Mouse (Mus musculus): Measurements from ENCODE around the gene Fubp1. TPM values are rescaled to one million over a fixed set of nuclear protein-coding genes. Genes with fewer than 3 reads are reported as not detected.

Fubp1 gene
- polyA plus RNA-seq, 1 experiment, result 284 TPM

DNA sequence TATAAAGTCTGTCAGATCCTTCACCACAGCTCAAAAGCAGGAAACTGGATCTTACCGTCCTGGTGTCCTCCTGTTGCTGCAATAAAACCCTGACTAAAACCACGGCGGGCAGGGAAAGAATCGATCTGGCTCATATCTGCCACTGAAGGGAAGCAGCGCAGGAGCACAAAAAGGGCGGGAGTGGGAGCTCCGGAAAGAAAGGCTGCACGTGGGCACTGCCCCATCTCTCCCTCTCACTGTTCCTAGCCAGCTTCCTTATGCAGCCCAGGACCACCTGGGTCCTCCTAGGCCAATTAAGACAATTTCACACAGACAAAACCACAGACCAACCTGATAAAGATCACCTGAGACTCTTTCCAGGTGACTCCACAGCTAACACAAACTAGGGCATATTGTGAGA, 51.2 kb downstream of the Fubp1 start:
- Histone ChIP-seq H3K4me3 (ENCODE audit: insufficient read depth, low read depth, low read length) (no peak overlapping the region), H3K4me1 (ENCODE audit: control insufficient read depth, insufficient read depth, low read length) (peaks cover 14% of the 10 kb centered on the region), H3K27ac (ENCODE audit: insufficient read depth, low read depth, low read length) (no peak overlapping the region)
- TF ChIP-seq CTCF (IDR thresholded peaks at IDR 0.05; ENCODE audit: insufficient read depth, low read depth, low read length) (no peak), POLR2A (IDR thresholded peaks at IDR 0.05; ENCODE audit: insufficient read depth, low read depth, low read length) (no peak)
- WGBS, result 68% methylated on average over 8 of the region's 8 CpGs

DNA sequence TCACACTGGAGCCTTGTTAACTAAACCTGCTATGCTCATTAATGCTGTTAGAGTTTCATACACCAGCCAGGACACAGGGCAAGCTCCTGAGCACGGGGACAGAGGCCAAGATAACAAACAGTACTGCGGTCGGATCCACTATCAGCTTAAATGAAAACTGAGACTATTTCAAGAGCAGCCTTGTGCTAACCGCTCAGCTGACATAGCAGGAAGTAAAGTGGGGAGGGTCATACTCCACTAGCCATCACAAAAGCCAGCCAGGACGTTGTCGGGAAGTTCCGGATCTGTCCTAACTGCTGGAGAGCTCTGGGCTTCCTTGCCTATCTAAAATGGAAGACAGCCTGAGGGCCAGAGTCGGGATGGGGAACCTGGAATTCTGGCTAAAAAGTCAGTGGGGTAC, 51.7 kb downstream of the Fubp1 start:
- no peak overlapping the region for H3K27ac ChIP-seq (ENCODE audit: insufficient read depth, low read depth, low read length)
- TF ChIP-seq CTCF (IDR thresholded peaks at IDR 0.05; ENCODE audit: insufficient read depth, low read depth, low read length) (no peak), POLR2A (IDR thresholded peaks at IDR 0.05; ENCODE audit: insufficient read depth, low read depth, low read length) (no peak)
- no peak overlapping the region for H3K4me3 ChIP-seq (ENCODE audit: insufficient read depth, low read depth, low read length)
- WGBS, result 45% methylated on average over 8 of the region's 8 CpGs
- H3K4me1 ChIP-seq (ENCODE audit: control insufficient read depth, insufficient read depth, low read length), result peaks cover 14% of the 10 kb centered on the region

DNA sequence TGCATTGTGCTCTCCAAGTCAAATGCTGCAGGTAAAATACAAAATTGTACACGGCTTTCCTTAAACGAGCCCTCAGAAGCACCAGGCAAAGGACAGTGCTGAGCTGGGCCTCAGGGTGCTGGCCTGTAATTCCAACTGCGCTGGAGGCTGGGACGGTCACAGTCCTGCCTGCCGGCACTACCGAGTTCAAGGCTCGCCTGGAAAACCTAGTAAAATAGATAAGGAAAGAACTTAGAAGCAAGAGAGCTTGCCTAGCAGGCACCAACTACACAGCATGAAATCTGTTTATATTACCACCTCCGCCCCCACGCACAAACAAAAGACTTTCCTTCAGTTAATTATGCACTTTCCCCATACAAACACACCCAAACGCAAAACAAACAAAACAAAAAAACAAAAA, 54.2 kb downstream of the Fubp1 start:
- TF ChIP-seq CTCF (IDR thresholded peaks at IDR 0.05; ENCODE audit: insufficient read depth, low read depth, low read length) (no peak), POLR2A (IDR thresholded peaks at IDR 0.05; ENCODE audit: insufficient read depth, low read depth, low read length) (no peak)
- Histone ChIP-seq H3K4me1 (ENCODE audit: control insufficient read depth, insufficient read depth, low read length) (peaks cover 14% of the 10 kb centered on the region), H3K27ac (ENCODE audit: insufficient read depth, low read depth, low read length) (no peak overlapping the region), H3K4me3 (ENCODE audit: insufficient read depth, low read depth, low read length) (no peak overlapping the region)
- WGBS, result 56% methylated on average over 10 of the region's 10 CpGs

DNA sequence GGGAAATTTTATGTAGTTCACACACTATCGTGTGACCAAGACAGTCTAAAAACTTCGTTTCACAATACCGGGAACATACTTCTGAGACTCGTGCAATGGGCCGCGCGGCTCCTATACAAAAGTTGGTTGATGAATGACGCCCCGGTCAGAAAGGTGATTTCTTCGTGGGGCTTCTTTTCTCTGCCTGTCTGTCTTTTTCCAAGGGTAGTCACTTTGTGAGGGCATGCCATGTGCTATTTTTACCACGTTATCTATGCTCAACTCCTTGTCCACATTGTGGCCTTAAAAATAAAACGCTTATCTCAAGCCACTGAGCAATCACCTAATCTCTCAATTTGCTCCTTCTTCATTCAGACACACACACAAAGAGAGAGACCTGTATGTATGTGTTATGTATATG, 54.6 kb downstream of the Fubp1 start:
- 51% methylated on average over 12 of the region's 12 CpGs for WGBS
- Histone ChIP-seq H3K4me3 (ENCODE audit: insufficient read depth, low read depth, low read length) (no peak overlapping the region), H3K4me1 (ENCODE audit: control insufficient read depth, insufficient read depth, low read length) (peaks cover 14% of the 10 kb centered on the region), H3K27ac (ENCODE audit: insufficient read depth, low read depth, low read length) (no peak overlapping the region)
- TF ChIP-seq CTCF (IDR thresholded peaks at IDR 0.05; ENCODE audit: insufficient read depth, low read depth, low read length), result no peak
- no peak for TF ChIP-seq POLR2A (IDR thresholded peaks at IDR 0.05; ENCODE audit: insufficient read depth, low read depth, low read length)

DNA sequence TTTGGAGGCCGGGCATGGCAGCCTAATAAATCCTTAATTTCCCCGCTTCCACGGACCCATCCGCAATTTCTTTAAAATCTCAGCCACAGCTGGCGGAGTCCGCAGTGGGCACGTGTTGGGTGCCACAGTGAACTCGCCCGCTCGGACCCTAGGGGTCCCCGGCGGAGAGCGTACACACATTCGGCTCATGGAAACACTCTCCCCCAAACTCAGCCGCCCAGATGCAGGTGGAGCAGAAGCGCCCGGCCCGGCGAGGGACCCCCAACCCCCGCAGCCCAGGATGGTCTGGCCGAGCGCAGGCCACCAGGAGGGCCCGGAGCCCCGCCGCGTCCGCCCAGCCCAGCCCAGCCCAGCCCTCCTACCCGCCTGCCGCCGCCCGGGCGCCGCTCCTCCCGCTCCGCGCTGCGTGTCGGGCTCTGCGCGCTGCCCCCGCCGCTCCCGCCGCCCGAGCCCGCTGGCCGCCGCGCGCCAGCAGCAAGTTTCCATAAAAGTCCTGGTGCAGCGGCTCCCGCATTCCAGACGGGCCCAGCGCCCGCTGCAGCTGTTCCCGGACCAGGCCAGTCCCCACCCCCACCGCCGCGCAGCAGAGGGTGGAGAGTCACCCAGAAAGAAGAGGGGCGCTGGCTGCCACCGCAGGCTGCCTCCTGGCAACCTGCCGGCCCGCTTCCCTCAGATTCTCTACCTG, 55.3 kb downstream of the Fubp1 start:
- Histone ChIP-seq H3K27ac (ENCODE audit: insufficient read depth, low read depth, low read length) (no peak overlapping the region), H3K4me1 (ENCODE audit: control insufficient read depth, insufficient read depth, low read length) (peaks cover 14% of the 10 kb centered on the region), H3K4me3 (ENCODE audit: insufficient read depth, low read depth, low read length) (peak overlapping the region; percentile 51)
- TF ChIP-seq POLR2A (IDR thresholded peaks at IDR 0.05; ENCODE audit: insufficient read depth, low read depth, low read length) (no peak), CTCF (IDR thresholded peaks at IDR 0.05; ENCODE audit: insufficient read depth, low read depth, low read length) (no peak)
- 1% methylated on average over 63 of the region's 63 CpGs for WGBS

DNA sequence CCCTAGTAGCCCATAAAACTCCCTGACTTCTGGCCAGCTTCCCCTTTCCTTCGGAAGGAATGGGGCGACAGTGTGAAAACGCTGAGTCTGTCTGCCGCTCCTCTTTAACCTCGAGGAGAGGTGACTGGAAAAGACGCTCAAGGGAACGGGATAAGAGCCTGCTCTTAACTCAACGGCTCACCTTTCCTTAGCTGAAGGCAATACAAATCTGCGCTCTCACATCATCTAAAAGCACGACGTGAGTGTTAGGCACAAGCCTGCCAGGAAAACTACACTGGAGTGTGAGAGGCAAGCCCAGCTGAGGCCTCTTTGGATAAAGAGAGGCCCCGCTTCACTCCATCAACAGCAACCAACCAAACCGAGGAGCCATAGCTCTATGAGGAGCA, 55.8 kb downstream of the Fubp1 start, which contains the start of gene Nexn:
Gene Nexn (minus strand): TSS at position 315 of the 386 bp plus-strand sequence.
- Histone ChIP-seq H3K27ac (ENCODE audit: insufficient read depth, low read depth, low read length) (no peak within 1 kb of the TSS), H3K4me1 (ENCODE audit: control insufficient read depth, insufficient read depth, low read length) (peaks cover 14% of the 10 kb centered on the region), H3K4me3 (ENCODE audit: insufficient read depth, low read depth, low read length) (peak within 1 kb of the TSS; percentile 51)
- WGBS, result 16% methylated on average over 13 of the region's 13 CpGs
- TF ChIP-seq CTCF (IDR thresholded peaks at IDR 0.05; ENCODE audit: insufficient read depth, low read depth, low read length) (no peak), POLR2A (IDR thresholded peaks at IDR 0.05; ENCODE audit: insufficient read depth, low read depth, low read length) (no peak)

DNA sequence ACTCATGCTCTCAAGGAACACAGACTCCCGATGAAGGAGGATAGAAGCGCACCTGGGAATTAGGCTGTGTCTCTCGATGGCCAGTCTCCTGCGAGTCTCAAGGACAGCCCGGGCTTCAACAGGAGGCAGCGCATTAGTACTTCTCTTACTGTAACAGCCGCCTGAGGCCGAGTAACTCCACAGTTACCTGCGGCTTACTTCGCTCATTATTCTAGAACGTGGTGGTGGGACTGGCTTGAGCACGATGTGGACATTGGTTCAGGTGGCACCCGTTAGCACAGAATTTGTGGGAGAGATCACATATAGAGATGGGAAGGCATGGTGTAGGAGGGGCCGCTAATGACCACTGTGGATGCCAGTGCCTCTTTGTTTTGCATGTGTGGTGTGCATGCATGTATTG, 57.9 kb downstream of the Fubp1 start:
- Histone ChIP-seq H3K27ac (ENCODE audit: insufficient read depth, low read depth, low read length) (no peak overlapping the region), H3K4me3 (ENCODE audit: insufficient read depth, low read depth, low read length) (no peak overlapping the region), H3K4me1 (ENCODE audit: control insufficient read depth, insufficient read depth, low read length) (peaks cover 14% of the 10 kb centered on the region)
- 95% methylated on average over 14 of the region's 14 CpGs for WGBS
- TF ChIP-seq POLR2A (IDR thresholded peaks at IDR 0.05; ENCODE audit: insufficient read depth, low read depth, low read length) (no peak), CTCF (IDR thresholded peaks at IDR 0.05; ENCODE audit: insufficient read depth, low read depth, low read length) (no peak)

DNA sequence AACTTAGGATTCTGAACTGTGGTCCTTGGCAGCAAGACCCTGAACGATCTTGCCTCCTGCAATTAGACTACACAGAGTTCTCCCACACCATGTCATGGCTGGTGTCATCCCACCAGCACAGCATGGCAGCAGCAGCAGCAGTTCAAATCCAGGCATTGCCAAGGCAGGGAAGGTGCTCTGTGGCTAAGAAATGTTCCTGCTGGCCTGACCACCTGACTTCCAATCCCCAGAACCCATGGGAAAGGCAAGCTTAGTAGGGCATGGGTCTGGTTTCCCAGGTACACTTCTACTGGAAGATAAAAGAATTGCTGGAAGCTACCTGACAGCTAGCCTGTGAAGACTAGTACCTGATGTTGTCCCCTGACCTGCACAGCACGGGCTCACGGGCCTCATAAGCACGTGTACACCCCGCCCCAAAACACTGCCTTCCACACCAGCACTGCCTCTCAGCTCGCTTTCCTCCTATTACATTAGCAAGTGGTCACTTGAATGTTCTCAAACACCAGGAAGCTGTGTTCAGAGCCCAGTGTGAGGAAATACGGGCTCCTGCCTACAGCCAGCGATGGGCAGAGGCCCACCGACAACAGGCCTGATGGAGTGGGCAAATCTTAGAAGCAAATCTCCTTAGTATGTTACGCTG, 61.0 kb downstream of the Fubp1 start:
- no peak overlapping the region for H3K27ac ChIP-seq (ENCODE audit: insufficient read depth, low read depth, low read length)
- no peak overlapping the region for H3K4me3 ChIP-seq (ENCODE audit: insufficient read depth, low read depth, low read length)
- no peak for TF ChIP-seq CTCF (IDR thresholded peaks at IDR 0.05; ENCODE audit: insufficient read depth, low read depth, low read length)
- WGBS, result 94% methylated on average over 10 of the region's 10 CpGs
- H3K4me1 ChIP-seq (ENCODE audit: control insufficient read depth, insufficient read depth, low read length), result peaks cover under 1% of the 10 kb centered on the region; the same call in 1 of the 2 replicates

DNA sequence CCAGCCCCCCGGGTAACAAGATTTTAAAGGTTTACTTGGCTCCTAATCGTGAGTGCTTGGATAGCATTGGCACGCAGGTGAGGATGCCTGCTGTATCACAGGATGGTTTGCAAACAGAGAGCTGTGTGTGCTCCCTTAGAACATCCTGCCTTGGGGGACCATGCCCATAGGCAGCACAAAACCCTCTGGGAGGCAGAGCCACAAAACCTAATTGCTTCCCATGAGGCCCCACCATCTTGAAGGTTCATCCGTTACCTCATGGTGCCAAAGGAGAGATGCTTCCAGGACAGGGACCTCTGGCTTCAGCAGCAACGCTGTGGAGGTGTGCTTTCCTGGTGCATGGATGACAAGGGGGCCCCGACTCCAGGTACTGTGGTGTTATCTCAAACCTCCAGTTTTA, 61.7 kb downstream of the Fubp1 start:
- H3K27ac ChIP-seq (ENCODE audit: insufficient read depth, low read depth, low read length), result no peak overlapping the region
- no peak for TF ChIP-seq POLR2A (IDR thresholded peaks at IDR 0.05; ENCODE audit: insufficient read depth, low read depth, low read length)
- no peak for TF ChIP-seq CTCF (IDR thresholded peaks at IDR 0.05; ENCODE audit: insufficient read depth, low read depth, low read length)
- WGBS, result 93% methylated on average over 6 of the region's 6 CpGs
- no peaks in the 10 kb centered on the region for H3K4me1 ChIP-seq (ENCODE audit: control insufficient read depth, insufficient read depth, low read length)
- no peak overlapping the region for H3K4me3 ChIP-seq (ENCODE audit: insufficient read depth, low read depth, low read length)

Data from olfactory bulb, adult 2 months (tissue).